Mouse (Mus musculus): Measurements from ENCODE around the gene Hectd3.

Hectd3 gene

GRCm38 (mm10) chr4:117017738-117018137, 22.6 kb downstream of the Hectd3 start:
- CTCF ChIA-PET = no interaction called here

GRCm38 (mm10) chr4:117018327-117018726, 23.2 kb downstream of the Hectd3 start:
- CTCF ChIA-PET = no interaction called here

- CTCF ChIA-PET = no interaction called here
Observed at GRCm38 (mm10) chr4:117019206-117020134, 24.4 kb downstream of the Hectd3 start, which contains the start of gene Eif2b3. Gene Eif2b3 (plus strand): TSS chr4:117019402.

GRCm38 (mm10) chr4:117023469-117023868, 28.4 kb downstream of the Hectd3 start:
- CTCF ChIA-PET = no interaction called here

GRCm38 (mm10) chr4:117031105-117031504, 36.0 kb downstream of the Hectd3 start:
- CTCF ChIA-PET = no interaction called here

GRCm38 (mm10) chr4:117039925-117040687, 45.0 kb downstream of the Hectd3 start:
- CTCF ChIA-PET = interaction anchor here (0.5 kb wide), 1 partner anchor 77 kb away, joined by 3 read pairs; no protein-coding TSS in a partner anchor

- CTCF ChIA-PET = no interaction called here
Observed at GRCm38 (mm10) chr4:117040791-117041190, 45.7 kb downstream of the Hectd3 start.

GRCm38 (mm10) chr4:117041283-117041721, 46.2 kb downstream of the Hectd3 start:
- CTCF ChIA-PET = no interaction called here

- CTCF ChIA-PET = interaction anchor here (0.6 kb wide), 1 partner anchor 103 kb away, joined by 4 read pairs; no protein-coding TSS in a partner anchor
Observed at GRCm38 (mm10) chr4:117048836-117049235, 53.7 kb downstream of the Hectd3 start.

GRCm38 (mm10) chr4:117049485-117049884, 54.4 kb downstream of the Hectd3 start:
- CTCF ChIA-PET = no interaction called here

GRCm38 (mm10) chr4:117052626-117053025, 57.5 kb downstream of the Hectd3 start:
- CTCF ChIA-PET = no interaction called here

- CTCF ChIA-PET = no interaction called here
Observed at GRCm38 (mm10) chr4:117053956-117054355, 58.8 kb downstream of the Hectd3 start.

All from spleen, embryonic (tissue).